In genomic region chr2:59207725-59208124, GRCm38 (mm10) we compare ENCODE assay signal across 12 mouse cellular contexts. TPM values are rescaled to one million over a fixed set of nuclear protein-coding genes. Genes with fewer than 3 reads are reported as not detected.
DNase-seq lines count a peak whose midpoint lies in the region; ATAC-seq and TF ChIP-seq lines count a peak whose summit lies in the region.
"Had no signal": no experiment of that assay in that cellular context is flagged by ENCODE, and none has a peak within 500 bp of the region (broad histone marks: within the 10 kb centered on the region; RNA-seq: fewer than 3 reads in every experiment).

No protein-coding gene starts in this region.

- 10% methylated on average over 5 of the region's 5 CpGs for whole genome bisulfite sequencing in cerebellum, adult 2 months
- 71% methylated on average over 5 of the region's 5 CpGs for WGBS in intestine, embryonic 14.5 days
- 70% methylated on average over 5 of the region's 5 CpGs for WGBS in intestine, embryonic 15.5 days
- 53% methylated on average over 5 of the region's 5 CpGs for WGBS in neural tube, embryonic 13.5 days
- 57% methylated on average over 5 of the region's 5 CpGs for WGBS in neural tube, embryonic 15.5 days

- no peak for TF ChIP-seq POLR2A in cerebellum, adult 2 months (IDR thresholded peaks at IDR 0.05; ENCODE audit: borderline replicate concordance, insufficient read depth, low read length)

- TF ChIP-seq CTCF in cerebellum, adult 2 months (IDR thresholded peaks at IDR 0.05; ENCODE audit: borderline replicate concordance, insufficient read depth, low read depth, low read length): no peak

- ATAC-seq in intestine, embryonic 14.5 days (replicated peaks; ENCODE audit: low FRiP score, low TSS enrichment, low read depth): no peak
- ATAC-seq in intestine, embryonic 15.5 days: no peak
- ATAC-seq in neural tube, embryonic 13.5 days (ENCODE audit: low read depth): no peak
- no peak for ATAC-seq in neural tube, embryonic 15.5 days (ENCODE audit: low FRiP score)
- no peak for ATAC-seq in erythroblast, adult 5-6 weeks (replicated peaks; ENCODE audit: low FRiP score, poor library complexity, severe bottlenecking)

- peaks cover 37% of the 10 kb centered on the region for H3K4me1 ChIP-seq in cerebellum, adult 2 months (ENCODE audit: control insufficient read depth, insufficient read depth, low read length)
- peaks cover 6% of the 10 kb centered on the region; the same call in 1 of the 2 replicates for H3K4me1 ChIP-seq in intestine, embryonic 14.5 days (replicated peaks; ENCODE audit: control insufficient read depth, insufficient read depth, low read length)
- 0 out of 2 replicates have a peak, but pooled peaks cover 8% of the 10 kb centered on the region for H3K4me1 ChIP-seq in intestine, embryonic 15.5 days (replicated peaks)
- peaks cover 10% of the 10 kb centered on the region for H3K4me1 ChIP-seq in neural tube, embryonic 13.5 days (replicated peaks)
- H3K4me1 ChIP-seq in neural tube, embryonic 15.5 days: peaks cover 18% of the 10 kb centered on the region

- no peaks in the 10 kb centered on the region for H3K9me3 ChIP-seq in intestine, embryonic 14.5 days (ENCODE audit: control insufficient read depth, low read length)
- no peaks in the 10 kb centered on the region for H3K9me3 ChIP-seq in intestine, embryonic 15.5 days
- H3K9me3 ChIP-seq in neural tube, embryonic 13.5 days: no peaks in the 10 kb centered on the region
- H3K9me3 ChIP-seq in neural tube, embryonic 15.5 days (replicated peaks): no peaks in the 10 kb centered on the region

- H3K4me2 ChIP-seq in intestine, embryonic 14.5 days (ENCODE audit: low read length): no peak overlapping the region
- H3K4me2 ChIP-seq in intestine, embryonic 15.5 days (replicated peaks): no peak overlapping the region
- H3K4me2 ChIP-seq in neural tube, embryonic 13.5 days: no peak overlapping the region
- H3K4me2 ChIP-seq in neural tube, embryonic 15.5 days: no peak overlapping the region

- no peak overlapping the region for H3K4me3 ChIP-seq in cerebellum, adult 2 months (replicated peaks; ENCODE audit: insufficient read depth, low read depth, low read length)
- no peak overlapping the region for H3K4me3 ChIP-seq in intestine, embryonic 14.5 days (ENCODE audit: low read depth, low read length)
- no peak overlapping the region for H3K4me3 ChIP-seq in intestine, embryonic 15.5 days (replicated peaks)
- H3K4me3 ChIP-seq in neural tube, embryonic 13.5 days: no peak overlapping the region
- no peak overlapping the region for H3K4me3 ChIP-seq in neural tube, embryonic 15.5 days (replicated peaks)

- no peak overlapping the region for H3K9ac ChIP-seq in intestine, embryonic 14.5 days (ENCODE audit: low read length)
- no peak overlapping the region for H3K9ac ChIP-seq in intestine, embryonic 15.5 days
- H3K9ac ChIP-seq in neural tube, embryonic 13.5 days: 0 out of 2 replicates have a peak overlapping the region, but pooled peaks have one; percentile 26
- H3K9ac ChIP-seq in neural tube, embryonic 15.5 days (replicated peaks): no peak overlapping the region
- H3K9ac ChIP-seq: liver, embryonic 14.5 days had no signal

- peak; percentile 39 to 69 for DNase-seq in cerebellum, adult 2 months
- DNase-seq in cerebellum, adult 8-10 months: no peak
- peak; percentile 38 for DNase-seq in intestine, embryonic 14.5 days (ENCODE audit: low spot score)
- no peak for DNase-seq in adrenal gland, adult 18-20 months (ENCODE audit: low spot score in 2 of 2)
- DNase-seq: kidney, postnatal 36 days; right cerebral cortex, adult 18-20 months; thymus, adult 2 months had no signal

- no peaks in the 10 kb centered on the region for H3K27me3 ChIP-seq in cerebellum, adult 2 months (ENCODE audit: control insufficient read depth, insufficient read depth, low read length)
- H3K27me3 ChIP-seq in intestine, embryonic 14.5 days (replicated peaks; ENCODE audit: control insufficient read depth, insufficient read depth, low read length): no peaks in the 10 kb centered on the region
- no peaks in the 10 kb centered on the region for H3K27me3 ChIP-seq in intestine, embryonic 15.5 days (replicated peaks)
- no peaks in the 10 kb centered on the region for H3K27me3 ChIP-seq in neural tube, embryonic 13.5 days
- no peaks in the 10 kb centered on the region for H3K27me3 ChIP-seq in neural tube, embryonic 15.5 days (replicated peaks)

- H3K36me3 ChIP-seq in intestine, embryonic 14.5 days (ENCODE audit: control insufficient read depth, insufficient read depth, low read length): no peaks in the 10 kb centered on the region
- no peaks in the 10 kb centered on the region for H3K36me3 ChIP-seq in intestine, embryonic 15.5 days
- H3K36me3 ChIP-seq in neural tube, embryonic 13.5 days: no peaks in the 10 kb centered on the region
- H3K36me3 ChIP-seq in neural tube, embryonic 15.5 days: no peaks in the 10 kb centered on the region

- H3K27ac ChIP-seq in cerebellum, adult 2 months (ENCODE audit: insufficient read depth, low read length): no peak overlapping the region; the same call in 1 of the 2 replicates
- no peak overlapping the region for H3K27ac ChIP-seq in intestine, embryonic 14.5 days (ENCODE audit: low read depth)
- H3K27ac ChIP-seq in intestine, embryonic 15.5 days: no peak overlapping the region
- H3K27ac ChIP-seq in neural tube, embryonic 13.5 days (replicated peaks): no peak overlapping the region
- no peak overlapping the region for H3K27ac ChIP-seq in neural tube, embryonic 15.5 days (replicated peaks)
- H3K27ac ChIP-seq: liver, embryonic 14.5 days had no signal

RNA-seq across cellular contexts. Expression of gene Pkp4, which starts 47.1 kb away (rescaled TPM):
- 200 and 203 TPM in 2 replicates for polyA plus RNA-seq in cerebellum, adult 2 months (2012; rRNA removed)
- 24.4 and 25.6 TPM in 2 replicates for polyA plus RNA-seq in intestine, embryonic 14.5 days (2014; fragmentation: Nextera tagmentation; extraction: Ambion mirVana)
- polyA plus RNA-seq in intestine, embryonic 15.5 days (2015; fragmentation: Nextera tagmentation; extraction: Ambion mirVana): 17.4 and 19.6 TPM in 2 replicates
- polyA plus RNA-seq in neural tube, embryonic 13.5 days (2015; fragmentation: Nextera tagmentation; extraction: Ambion mirVana): 16.1 and 16.6 TPM in 2 replicates
- polyA plus RNA-seq in neural tube, embryonic 15.5 days (2015; fragmentation: Nextera tagmentation; extraction: Ambion mirVana): 24.6 and 27.1 TPM in 2 replicates
- 4.6 and 8.1 TPM in 2 replicates for total RNA-seq in erythroblast, adult 5-6 weeks (2015; ENCODE audit: low replicate concordance)
- 1.4 and 9.6 TPM in 2 replicates for total RNA-seq in erythroblast, adult 5-6 weeks (2017; ENCODE audit: low replicate concordance)
- 10 to 100 TPM; 49.1 to 51.9 TPM for total RNA-seq in adrenal gland, adult 18-20 months (2021)

RNA-seq across cellular contexts. Expression of gene Ccdc148, which starts 47.2 kb away (rescaled TPM):
- polyA plus RNA-seq in cerebellum, adult 2 months (2012; rRNA removed): 3.8 and 4.0 TPM in 2 replicates
- 0.51 and 0.62 TPM in 2 replicates for polyA plus RNA-seq in intestine, embryonic 14.5 days (2014; fragmentation: Nextera tagmentation; extraction: Ambion mirVana)
- 0.88 and 0.90 TPM in 2 replicates for polyA plus RNA-seq in intestine, embryonic 15.5 days (2015; fragmentation: Nextera tagmentation; extraction: Ambion mirVana)
- 2.9 and 3.9 TPM in 2 replicates for polyA plus RNA-seq in neural tube, embryonic 13.5 days (2015; fragmentation: Nextera tagmentation; extraction: Ambion mirVana)
- polyA plus RNA-seq in neural tube, embryonic 15.5 days (2015; fragmentation: Nextera tagmentation; extraction: Ambion mirVana): 5.6 and 6.3 TPM in 2 replicates
- 0.58 and 1.0 TPM in 2 replicates for total RNA-seq in erythroblast, adult 5-6 weeks (2015; ENCODE audit: low replicate concordance)
- total RNA-seq in erythroblast, adult 5-6 weeks (2017; ENCODE audit: low replicate concordance): 0.28 and 0.85 TPM in 2 replicates
- total RNA-seq in adrenal gland, adult 18-20 months (2021): 1 to 10 TPM; 1.4 to 1.5 TPM

Comparison
In these comparisons a context has a peak if more than half of its experiments do, and no peak if none do; other contexts are left out.
1. DNase-seq: peak in cerebellum, adult 2 months (2 of 2) and intestine, embryonic 14.5 days (single experiment); none in cerebellum, adult 8-10 months (single experiment) and adrenal gland, adult 18-20 months (0 of 2).